In the genomic region with DNA sequence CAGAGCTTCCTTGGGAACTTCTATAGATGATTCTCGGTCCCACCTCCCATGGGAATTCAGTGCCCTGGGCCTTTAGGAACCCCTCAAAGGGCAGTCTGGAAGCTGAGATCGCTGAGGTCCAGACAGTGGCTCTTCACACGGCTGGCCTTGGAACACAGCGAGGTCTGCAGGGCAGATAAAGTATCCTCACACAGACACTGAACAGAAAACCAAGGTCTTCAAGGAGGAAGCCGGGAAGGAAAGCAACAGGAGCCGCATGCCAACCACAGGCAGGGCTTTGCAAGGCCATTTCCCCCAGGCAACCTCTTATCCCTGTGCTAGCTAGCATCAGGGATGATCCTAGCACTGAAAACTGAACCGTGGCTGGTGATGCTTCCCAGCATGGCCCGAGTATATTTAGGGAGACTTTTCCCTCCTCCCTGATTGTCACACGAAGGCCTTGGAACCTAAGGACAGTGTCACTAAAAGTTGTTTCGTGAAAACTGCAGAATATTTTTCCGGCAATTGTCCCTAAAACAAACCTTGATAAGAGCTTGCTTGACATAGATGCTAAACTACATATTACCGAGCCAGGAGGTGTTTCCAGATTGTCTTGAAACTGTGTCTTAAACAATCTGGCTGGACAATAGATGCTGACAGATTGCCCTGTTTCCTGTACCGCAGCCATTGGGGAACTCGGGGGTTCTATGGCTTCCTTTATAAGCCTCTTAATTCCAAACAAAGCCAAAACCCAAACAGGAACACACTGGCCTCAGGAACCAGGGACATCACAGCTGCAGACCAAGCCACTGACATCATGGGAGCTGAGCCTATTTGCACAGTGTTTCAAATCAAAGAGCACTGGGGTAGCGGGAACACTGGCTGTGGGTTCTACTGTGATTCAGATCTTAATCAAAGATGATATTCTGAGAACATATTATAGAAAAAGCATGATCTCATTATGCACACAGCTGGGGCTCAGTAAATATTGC, we compare ENCODE assay signal across 21 mouse cellular contexts. TPM values are rescaled to one million over a fixed set of nuclear protein-coding genes. Genes with fewer than 3 reads are reported as not detected.
DNase-seq lines count a peak whose midpoint lies in the region; ATAC-seq lines count a peak whose summit lies in the region.
"Had no signal": no experiment of that assay in that cellular context is flagged by ENCODE, and none has a peak within 500 bp of the region (broad histone marks: within the 10 kb centered on the region; RNA-seq: fewer than 3 reads in every experiment).

No protein-coding gene starts in this region.

- no peak overlapping the region for H3K27ac ChIP-seq in heart, embryonic 10.5 days
- no peak overlapping the region for H3K27ac ChIP-seq in midbrain, embryonic 11.5 days (ENCODE audit: low read depth, low read length)
- no peak overlapping the region for H3K27ac ChIP-seq in midbrain, embryonic 15.5 days
- H3K27ac ChIP-seq in stomach, embryonic 16.5 days (ENCODE audit: low read length), result peak overlapping the region; percentile 4
- H3K27ac ChIP-seq: liver, embryonic 15.5 days had no signal

- DNase-seq in adrenal gland, adult (ENCODE audit: inconsistent age in 2 of 2, low spot score in 1 of 2), result peak; percentile 60 to 80
- DNase-seq in adrenal gland, adult 8-10 months, result no peak
- DNase-seq in heart, adult 11 months, result peak; percentile 95
- no peak for DNase-seq in heart, embryonic 10.5 days (ENCODE audit: low spot score)
- DNase-seq in midbrain, embryonic 11.5 days (ENCODE audit: low spot score, missing footprints), result peak; percentile 91
- no peak for DNase-seq in right cerebral cortex, postnatal 36 days (ENCODE audit: low spot score in 2 of 2)
- DNase-seq: cerebellum, adult 11 months; cerebellum, postnatal 14 days; embryo, embryonic 11 days; forebrain, postnatal 0 days; heart, postnatal 36 days; kidney, adult 18-20 months; kidney, postnatal 10 days; lung, postnatal 14 days; right cerebral cortex, postnatal 25 days; thymus, postnatal 14 days had no signal

- no peak overlapping the region for H3K4me2 ChIP-seq in midbrain, embryonic 11.5 days
- no peak overlapping the region for H3K4me2 ChIP-seq in midbrain, embryonic 15.5 days
- no peak overlapping the region for H3K4me2 ChIP-seq in stomach, embryonic 16.5 days (ENCODE audit: low read depth, low read length)
- H3K4me2 ChIP-seq: liver, embryonic 15.5 days had no signal

- H3K9ac ChIP-seq in midbrain, embryonic 11.5 days (ENCODE audit: low read length), result no peak overlapping the region
- H3K9ac ChIP-seq in midbrain, embryonic 15.5 days, result no peak overlapping the region
- H3K9ac ChIP-seq in stomach, embryonic 16.5 days (ENCODE audit: low read length), result no peak overlapping the region
- H3K9ac ChIP-seq: forebrain, postnatal 0 days; liver, embryonic 15.5 days had no signal

- H3K27me3 ChIP-seq in heart, embryonic 10.5 days (ENCODE audit: insufficient read depth, poor library complexity, severe bottlenecking), result 0 out of 2 replicates have a peak, but pooled peaks cover 8% of the 10 kb centered on the region
- H3K27me3 ChIP-seq in midbrain, embryonic 11.5 days (ENCODE audit: control insufficient read depth, insufficient read depth, low read length), result no peaks in the 10 kb centered on the region
- no peaks in the 10 kb centered on the region; the same call in 1 of the 2 replicates for H3K27me3 ChIP-seq in midbrain, embryonic 15.5 days (replicated peaks)
- H3K27me3 ChIP-seq in stomach, embryonic 16.5 days (ENCODE audit: control insufficient read depth, insufficient read depth, low read length), result no peaks in the 10 kb centered on the region
- H3K27me3 ChIP-seq: liver, embryonic 15.5 days; Patski had no signal

- no peaks in the 10 kb centered on the region for H3K9me3 ChIP-seq in heart, embryonic 10.5 days
- H3K9me3 ChIP-seq in midbrain, embryonic 11.5 days (ENCODE audit: control insufficient read depth, low read length), result no peaks in the 10 kb centered on the region
- no peaks in the 10 kb centered on the region for H3K9me3 ChIP-seq in midbrain, embryonic 15.5 days
- H3K9me3 ChIP-seq in stomach, embryonic 16.5 days (replicated peaks; ENCODE audit: control insufficient read depth, low read length), result no peaks in the 10 kb centered on the region
- H3K9me3 ChIP-seq: liver, embryonic 15.5 days had no signal

- H3K4me1 ChIP-seq in heart, embryonic 10.5 days, result peaks cover 13% of the 10 kb centered on the region; the same call in 1 of the 2 replicates
- peaks cover 4% of the 10 kb centered on the region for H3K4me1 ChIP-seq in midbrain, embryonic 11.5 days (ENCODE audit: control insufficient read depth, insufficient read depth, low read length)
- peaks cover 18% of the 10 kb centered on the region for H3K4me1 ChIP-seq in midbrain, embryonic 15.5 days
- peaks cover 27% of the 10 kb centered on the region for H3K4me1 ChIP-seq in stomach, embryonic 16.5 days (ENCODE audit: control insufficient read depth, insufficient read depth, low read length)

- 52% methylated on average over 15 of the region's 15 CpGs for WGBS in heart, embryonic 10.5 days
- 35% methylated on average over 15 of the region's 15 CpGs for WGBS in midbrain, embryonic 11.5 days
- WGBS in midbrain, embryonic 15.5 days, result 39% methylated on average over 15 of the region's 15 CpGs
- 50% methylated on average over 15 of the region's 15 CpGs for WGBS in stomach, embryonic 16.5 days

- ATAC-seq in midbrain, embryonic 11.5 days (ENCODE audit: low FRiP score), result peak; percentile 65; the same call in 1 of the 2 replicates
- ATAC-seq in midbrain, embryonic 15.5 days (replicated peaks), result no peak
- ATAC-seq in stomach, embryonic 16.5 days (ENCODE audit: insufficient read depth, low FRiP score), result 0 out of 2 replicates have a peak, but pooled peaks have one; percentile 28
- ATAC-seq: activated CD4-positive, CD25-positive, alpha-beta regulatory T cell, adult 4 months; forebrain, postnatal 0 days; Patski had no signal

- H3K36me3 ChIP-seq in heart, embryonic 10.5 days, result no peaks in the 10 kb centered on the region
- no peaks in the 10 kb centered on the region for H3K36me3 ChIP-seq in midbrain, embryonic 11.5 days (ENCODE audit: control insufficient read depth, insufficient read depth, low read length)
- no peaks in the 10 kb centered on the region for H3K36me3 ChIP-seq in midbrain, embryonic 15.5 days (replicated peaks)
- H3K36me3 ChIP-seq in stomach, embryonic 16.5 days (ENCODE audit: control insufficient read depth, insufficient read depth, low read length), result no peaks in the 10 kb centered on the region
- H3K36me3 ChIP-seq: liver, embryonic 15.5 days had no signal

- H3K4me3 ChIP-seq in heart, embryonic 10.5 days, result no peak overlapping the region
- H3K4me3 ChIP-seq in midbrain, embryonic 11.5 days (ENCODE audit: low read depth, low read length), result no peak overlapping the region
- H3K4me3 ChIP-seq in midbrain, embryonic 15.5 days, result no peak overlapping the region
- H3K4me3 ChIP-seq in stomach, embryonic 16.5 days (replicated peaks; ENCODE audit: low read length), result no peak overlapping the region
- H3K4me3 ChIP-seq: liver, embryonic 15.5 days had no signal

RNA-seq across cellular contexts. Expression of gene Ptpn3, which starts 27.8 kb away (rescaled TPM):
- total RNA-seq in adrenal gland, adult 8-10 months (2022), result 10 to 100 TPM; 31.1 to 57.6 (median 40.2) TPM
- 0.90 and 1.7 TPM in 2 replicates for polyA plus RNA-seq in heart, embryonic 10.5 days (2016; fragmentation: Nextera tagmentation; extraction: Ambion mirVana)
- 0.33 and 0.90 TPM in 2 replicates for polyA plus RNA-seq in midbrain, embryonic 11.5 days (2014; fragmentation: Nextera tagmentation; extraction: Ambion mirVana)
- 2.3 and 2.8 TPM in 2 replicates for polyA plus RNA-seq in midbrain, embryonic 15.5 days (2015; fragmentation: Nextera tagmentation; extraction: Ambion mirVana)
- polyA plus RNA-seq in stomach, embryonic 16.5 days (2015; fragmentation: Nextera tagmentation; extraction: Ambion mirVana), result 7.1 and 7.7 TPM in 2 replicates

Comparison
In these comparisons a context has a peak if more than half of its experiments do, and no peak if none do; other contexts are left out.
1. DNase-seq: peak in adrenal gland, adult (2 of 2), heart, adult 11 months (single experiment) and midbrain, embryonic 11.5 days (single experiment); none in adrenal gland, adult 8-10 months (single experiment), heart, embryonic 10.5 days (single experiment) and right cerebral cortex, postnatal 36 days (0 of 2).